Mouse (Mus musculus) thymus, postnatal 14 days (tissue): ENCODE data around the gene Gm20388.

ENCODE experiments used
- DNase-seq: peaks from one replicate; pipeline ENCODE4 v3.0.0; 2021

Gm20388 gene

GRCm38 (mm10) chr8:123634395-123635131 is 3723.9 kb downstream of the Gm20388 start:
- no peak for DNase-seq

- no peak for DNase-seq
Measured at GRCm38 (mm10) chr8:123635671-123636070, 3725.0 kb downstream of the Gm20388 start.

GRCm38 (mm10) chr8:123643330-123644051 is 3732.8 kb downstream of the Gm20388 start:
- peak; percentile 37 for DNase-seq

- DNase-seq = no peak
Measured at GRCm38 (mm10) chr8:123645229-123645628, 3734.6 kb downstream of the Gm20388 start.

GRCm38 (mm10) chr8:123648245-123649170 is 3737.9 kb downstream of the Gm20388 start:
- DNase-seq = no peak

- DNase-seq = no peak
Measured at GRCm38 (mm10) chr8:123649483-123649882, 3738.8 kb downstream of the Gm20388 start.

GRCm38 (mm10) chr8:123651390-123652098 is 3740.9 kb downstream of the Gm20388 start:
- no peak for DNase-seq

- no peak for DNase-seq
Measured at GRCm38 (mm10) chr8:123652641-123653040, 3742.0 kb downstream of the Gm20388 start.

- DNase-seq = peak; percentile 74
Measured at GRCm38 (mm10) chr8:123653308-123653993, 3742.8 kb downstream of the Gm20388 start, which contains the start of gene Rhou. Gene Rhou (plus strand): TSS chr8:123653929.

GRCm38 (mm10) chr8:123653994-123654569 is 3743.4 kb downstream of the Gm20388 start:
- peak; percentile 6 for DNase-seq

GRCm38 (mm10) chr8:123654763-123655162 is 3744.1 kb downstream of the Gm20388 start:
- DNase-seq = no peak

GRCm38 (mm10) chr8:123655351-123655779 is 3744.7 kb downstream of the Gm20388 start:
- no peak for DNase-seq

- DNase-seq = no peak
Measured at GRCm38 (mm10) chr8:123657826-123658225, 3747.2 kb downstream of the Gm20388 start.

GRCm38 (mm10) chr8:123659469-123660057 is 3748.9 kb downstream of the Gm20388 start:
- DNase-seq = no peak

GRCm38 (mm10) chr8:123661515-123661914 is 3750.9 kb downstream of the Gm20388 start:
- no peak for DNase-seq

GRCm38 (mm10) chr8:123665580-123665979 is 3754.9 kb downstream of the Gm20388 start:
- no peak for DNase-seq

- no peak for DNase-seq
Measured at GRCm38 (mm10) chr8:123666832-123667231, 3756.2 kb downstream of the Gm20388 start.

GRCm38 (mm10) chr8:123668681-123669080 is 3758.0 kb downstream of the Gm20388 start:
- DNase-seq = no peak

- DNase-seq = no peak
Measured at GRCm38 (mm10) chr8:123670766-123671165, 3760.1 kb downstream of the Gm20388 start.

- DNase-seq = no peak
Measured at GRCm38 (mm10) chr8:123671454-123671853, 3760.8 kb downstream of the Gm20388 start.

- no peak for DNase-seq
Measured at GRCm38 (mm10) chr8:123672648-123673047, 3762.0 kb downstream of the Gm20388 start.
